In the genomic region with DNA sequence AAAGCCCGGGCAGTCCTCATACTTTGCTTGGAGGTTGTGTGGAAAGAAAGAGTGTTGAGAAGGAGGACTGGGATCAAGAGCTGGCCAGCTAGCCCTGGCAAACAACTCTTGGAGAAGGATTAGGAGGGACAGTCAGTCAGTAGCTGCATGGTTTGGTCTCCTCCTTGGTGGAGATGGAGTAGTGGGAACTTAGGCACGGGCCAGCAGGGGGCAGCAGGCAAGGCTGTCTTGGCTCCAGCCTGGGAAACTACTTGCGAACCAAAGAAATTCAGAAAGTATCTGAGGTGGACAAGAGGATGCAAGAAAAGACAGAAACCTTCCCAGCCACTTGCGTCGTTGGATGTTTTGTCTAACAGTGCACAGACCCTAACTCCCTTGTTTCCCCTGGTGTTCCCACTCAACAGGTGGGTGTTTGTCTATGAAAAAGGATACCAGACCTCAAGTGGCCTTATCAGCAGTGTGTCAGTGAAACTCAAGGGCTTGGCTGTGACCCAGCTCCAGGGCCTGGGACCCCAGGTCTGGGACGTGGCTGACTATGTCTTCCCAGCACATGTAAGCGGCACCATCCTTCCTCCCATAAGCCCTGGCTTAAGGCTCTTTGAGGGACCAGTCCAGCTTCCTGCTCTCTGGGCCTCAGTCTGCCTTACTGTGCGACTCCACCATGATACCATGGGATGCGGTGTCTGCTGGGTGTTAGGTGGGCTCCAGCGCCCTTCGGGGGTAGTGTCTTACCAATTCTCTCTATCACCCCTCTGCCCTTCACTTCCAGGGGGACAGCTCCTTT, we compare ENCODE assay signal across 11 mouse cellular contexts. TPM values are rescaled to one million over a fixed set of nuclear protein-coding genes. Genes with fewer than 3 reads are reported as not detected.
DNase-seq lines count a peak whose midpoint lies in the region; ATAC-seq and TF ChIP-seq lines count a peak whose summit lies in the region.
"Had no signal": no experiment of that assay in that cellular context is flagged by ENCODE, and none has a peak within 500 bp of the region (broad histone marks: within the 10 kb centered on the region; RNA-seq: fewer than 3 reads in every experiment).

No protein-coding gene starts in this region.

- no peaks in the 10 kb centered on the region for H3K36me3 ChIP-seq in heart, embryonic 11.5 days (ENCODE audit: control insufficient read depth, insufficient read depth, low read length)
- no peaks in the 10 kb centered on the region for H3K36me3 ChIP-seq in C2C12 (ENCODE audit: control insufficient read depth, insufficient read depth)
- H3K36me3 ChIP-seq in embryonic facial prominence, embryonic 10.5 days (replicated peaks), result no peaks in the 10 kb centered on the region
- H3K36me3 ChIP-seq: embryonic facial prominence, embryonic 15.5 days; limb, embryonic 13.5 days; stomach, embryonic 15.5 days had no signal

- no peaks in the 10 kb centered on the region for H3K79me3 ChIP-seq in C2C12 (ENCODE audit: low read depth)

- peaks cover 6% of the 10 kb centered on the region; the same call in 1 of the 2 replicates for H3K4me1 ChIP-seq in heart, embryonic 11.5 days (ENCODE audit: control insufficient read depth, insufficient read depth, low read length)
- 0 out of 2 replicates have a peak, but pooled peaks cover 6% of the 10 kb centered on the region for H3K4me1 ChIP-seq in embryonic facial prominence, embryonic 10.5 days
- H3K4me1 ChIP-seq: limb, embryonic 13.5 days had no signal

- no peak overlapping the region for H3ac ChIP-seq in C2C12 (ENCODE audit: control insufficient read depth, insufficient read length, low read depth)

- DNase-seq in heart, postnatal 14 days, result peak; percentile 69 to 79
- peak; percentile 48 for DNase-seq in T-cell, adult 2 months (ENCODE audit: low spot score)
- peak; percentile 65 for DNase-seq in embryonic facial prominence, embryonic 10.5 days (ENCODE audit: low spot score)
- peak; percentile 56 to 89 for DNase-seq in kidney, postnatal 36 days
- peak; percentile 77 for DNase-seq in naive thymus-derived CD4-positive, alpha-beta T cell, adult 2 months (ENCODE audit: low read depth)
- peak; percentile 91 for DNase-seq in thymus, postnatal 4 days

- intact Hi-C loops in heart, postnatal 14 days (cut with DNase I), result loop anchor here (1.0 to 5.0 kb wide), 4 partner anchors 18 to 1364 kb away; no protein-coding TSS in a partner anchor

- WGBS in heart, embryonic 11.5 days (ENCODE audit: insufficient replicate concordance), result 49% methylated on average over 11 of the region's 11 CpGs
- 66% methylated on average over 11 of the region's 11 CpGs for WGBS in embryonic facial prominence, embryonic 10.5 days

- H3K9me3 ChIP-seq in heart, embryonic 11.5 days (replicated peaks; ENCODE audit: control insufficient read depth, low read length), result no peaks in the 10 kb centered on the region
- H3K9me3 ChIP-seq in embryonic facial prominence, embryonic 10.5 days, result no peaks in the 10 kb centered on the region
- H3K9me3 ChIP-seq: embryonic facial prominence, embryonic 15.5 days; limb, embryonic 13.5 days; stomach, embryonic 15.5 days had no signal

- no peak for ATAC-seq in heart, embryonic 11.5 days (replicated peaks; ENCODE audit: insufficient number of reproducible peaks, low FRiP score, low TSS enrichment)

- no peak overlapping the region for H3K4me3 ChIP-seq in heart, embryonic 11.5 days (ENCODE audit: low read depth, low read length)
- H3K4me3 ChIP-seq in C2C12 (ENCODE audit: insufficient read depth, poor library complexity, severe bottlenecking), result no peak overlapping the region
- H3K4me3 ChIP-seq in embryonic facial prominence, embryonic 10.5 days, result no peak overlapping the region
- H3K4me3 ChIP-seq: embryonic facial prominence, embryonic 15.5 days; limb, embryonic 13.5 days; stomach, embryonic 15.5 days had no signal

- no peaks in the 10 kb centered on the region for H3K79me2 ChIP-seq in C2C12 (ENCODE audit: control insufficient read depth, insufficient read depth)

- TF ChIP-seq CTCF in C2C12 (IDR thresholded peaks at IDR 0.05; ENCODE audit: control insufficient read depth, insufficient read depth, insufficient read length), result peak; percentile 68

- no peak overlapping the region for H3K9ac ChIP-seq in heart, embryonic 11.5 days (ENCODE audit: low read depth, low read length)
- H3K9ac ChIP-seq: embryonic facial prominence, embryonic 15.5 days; limb, embryonic 13.5 days; stomach, embryonic 15.5 days had no signal

- H3K27ac ChIP-seq in heart, embryonic 11.5 days (ENCODE audit: low read depth, low read length), result no peak overlapping the region
- no peak overlapping the region for H3K27ac ChIP-seq in embryonic facial prominence, embryonic 10.5 days (replicated peaks)
- H3K27ac ChIP-seq: embryonic facial prominence, embryonic 15.5 days; limb, embryonic 13.5 days; stomach, embryonic 15.5 days had no signal

- no peak overlapping the region for H3K4me2 ChIP-seq in heart, embryonic 11.5 days
- H3K4me2 ChIP-seq: embryonic facial prominence, embryonic 15.5 days; limb, embryonic 13.5 days; stomach, embryonic 15.5 days had no signal

- H3K27me3 ChIP-seq in heart, embryonic 11.5 days (ENCODE audit: control insufficient read depth, insufficient read depth, low read length), result peaks cover 22% of the 10 kb centered on the region; the same call in 1 of the 2 replicates
- H3K27me3 ChIP-seq in C2C12 (ENCODE audit: control insufficient read depth, insufficient read depth, insufficient read length), result peaks cover 4% of the 10 kb centered on the region
- peaks cover 23% of the 10 kb centered on the region for H3K27me3 ChIP-seq in embryonic facial prominence, embryonic 10.5 days (replicated peaks; ENCODE audit: low read depth, poor library complexity, severe bottlenecking)
- H3K27me3 ChIP-seq: embryonic facial prominence, embryonic 15.5 days; stomach, embryonic 15.5 days had no signal

TF ChIP-seq in C2C12, 6 proteins besides CTCF, POLR2A, EP300 and RAD21:
- TF ChIP-seq FOSL1 (IDR thresholded peaks at IDR 0.05; ENCODE audit: insufficient read depth, low read length, poor library complexity, severe bottlenecking), result no peak
- no peak for TF ChIP-seq CEBPB (IDR thresholded peaks at IDR 0.05; ENCODE audit: low read depth)
- no peak for TF ChIP-seq MYOG (IDR thresholded peaks at IDR 0.05; ENCODE audit: control insufficient read depth, extremely low read depth, insufficient read length)
TF ChIP-seq in C2C12: peak in this region for 0.

RNA-seq across cellular contexts. Expression of gene P2rx1, which starts 9.0 kb away (rescaled TPM):
- total RNA-seq in heart, postnatal 14 days (2021), result 1 to 10 TPM in 1 of 2 experiments, under 1 TPM in 1; 0.60 to 1.0 TPM
- 2.9 and 4.0 TPM in 2 replicates for polyA plus RNA-seq in heart, embryonic 11.5 days (2014; fragmentation: Nextera tagmentation; extraction: Ambion mirVana)
- 0.05 TPM for polyA plus RNA-seq in C2C12 (2012; fragmentation: generic; extraction: Trizol)
- 0.79 and 1.0 TPM in 2 replicates for polyA plus RNA-seq in embryonic facial prominence, embryonic 10.5 days (2016; fragmentation: Nextera tagmentation; extraction: Ambion mirVana)

RNA-seq across cellular contexts. Expression of gene Camkk1, which starts 10.9 kb away (rescaled TPM):
- total RNA-seq in heart, postnatal 14 days (2021), result 1 to 10 TPM; 1.4 to 1.8 TPM
- polyA plus RNA-seq in heart, embryonic 11.5 days (2014; fragmentation: Nextera tagmentation; extraction: Ambion mirVana), result 1.3 and 1.5 TPM in 2 replicates
- 7.7 TPM for polyA plus RNA-seq in C2C12 (2012; fragmentation: generic; extraction: Trizol)
- polyA plus RNA-seq in embryonic facial prominence, embryonic 10.5 days (2016; fragmentation: Nextera tagmentation; extraction: Ambion mirVana), result 5.6 and 6.9 TPM in 2 replicates

RNA-seq across cellular contexts. Expression of gene Ncbp3, which starts 39.7 kb away (rescaled TPM):
- 1 to 10 TPM; 7.6 to 7.8 TPM for total RNA-seq in heart, postnatal 14 days (2021)
- 9.6 and 10.3 TPM in 2 replicates for polyA plus RNA-seq in heart, embryonic 11.5 days (2014; fragmentation: Nextera tagmentation; extraction: Ambion mirVana)
- 3.6 TPM for polyA plus RNA-seq in C2C12 (2012; fragmentation: generic; extraction: Trizol)
- 13.7 and 13.8 TPM in 2 replicates for polyA plus RNA-seq in embryonic facial prominence, embryonic 10.5 days (2016; fragmentation: Nextera tagmentation; extraction: Ambion mirVana)

RNA-seq across cellular contexts. Expression of gene Atp2a3, which starts 46.9 kb away (rescaled TPM):
- 10 to 100 TPM; 18.4 to 19.3 TPM for total RNA-seq in heart, postnatal 14 days (2021)
- polyA plus RNA-seq in heart, embryonic 11.5 days (2014; fragmentation: Nextera tagmentation; extraction: Ambion mirVana), result 2.1 and 2.9 TPM in 2 replicates
- polyA plus RNA-seq in C2C12 (2012; fragmentation: generic; extraction: Trizol), result 0.54 TPM
- 1.3 and 1.4 TPM in 2 replicates for polyA plus RNA-seq in embryonic facial prominence, embryonic 10.5 days (2016; fragmentation: Nextera tagmentation; extraction: Ambion mirVana)
